Mouse (Mus musculus) kidney, embryonic 16.5 days (tissue): ENCODE measurements around the gene Zfyve9. TPM values are rescaled to one million over a fixed set of nuclear protein-coding genes. Genes with fewer than 3 reads are reported as not detected.

Source experiments
- ATAC-seq: fragments of 200-750 bp; cut with Nextera tagmentation; 2 replicates; pipeline ENCODE4 v1.8.0; 2017; ENCODE audit warnings: moderate TSS enrichment; ENCODE audit not compliant: low FRiP score, low TSS enrichment
- H3K27ac ChIP-seq: fragments of 300-500 bp; sonication (generic); 2 replicates; pipeline ENCODE4 v1.5.1; 2014; ENCODE audit warnings: low read length
- H3K27me3 ChIP-seq: fragments of 300-500 bp; sonication (generic); 2 replicates; pipeline ENCODE4 v1.6.1; 2014; ENCODE audit warnings: low read length, control low read depth, mixed read lengths; ENCODE audit not compliant: insufficient read depth
- H3K36me3 ChIP-seq: fragments of 300-500 bp; sonication (generic); 2 replicates; pipeline ENCODE4 v1.6.1; 2014; ENCODE audit warnings: low read length, control low read depth, mixed read lengths; ENCODE audit not compliant: insufficient read depth
- H3K4me1 ChIP-seq: fragments of 300-500 bp; sonication (generic); 2 replicates; pipeline ENCODE4 v1.6.1; 2014; ENCODE audit warnings: low read length, control low read depth, mixed read lengths; ENCODE audit not compliant: insufficient read depth
- H3K4me2 ChIP-seq: fragments of 300-500 bp; sonication (generic); replicated peaks from 2 replicates; pipeline ENCODE4 v1.6.1; 2014; ENCODE audit warnings: low read depth, low read length
- H3K4me3 ChIP-seq: fragments of 300-500 bp; sonication (generic); 2 replicates; pipeline ENCODE4 v1.5.1; 2014; ENCODE audit warnings: mild to moderate bottlenecking, low read length
- H3K9ac ChIP-seq: fragments of 300-500 bp; sonication (generic); replicated peaks from 2 replicates; pipeline ENCODE4 v1.6.1; 2014; ENCODE audit warnings: low read length
- H3K9me3 ChIP-seq: fragments of 300-500 bp; sonication (generic); 2 replicates; pipeline ENCODE4 v1.6.1; 2016; ENCODE audit warnings: low read length, control low read depth
- WGBS: fragments of 180-500 bp; shearing (Covaris S2); extraction: QIAGEN DNeasy Blood & Tissue Kit; methylation state at CpG from one replicate; pipeline ENCODE4 v1.1.7; 2014; 5-methylcytosine and 5-hydroxymethylcytosine counted together
- polyA plus RNA-seq: library from polyadenylated mRNA; unstranded; fragments of >200 nt; fragmentation: Nextera tagmentation; extraction: Ambion mirVana; gene quantifications from 2 replicates; pipeline ENCODE4 v1.2.1, GENCODE M21; 2015

The Zfyve9 gene
- polyA plus RNA-seq, 1 experiment from 2014 or later, result 2.8 TPM

DNA sequence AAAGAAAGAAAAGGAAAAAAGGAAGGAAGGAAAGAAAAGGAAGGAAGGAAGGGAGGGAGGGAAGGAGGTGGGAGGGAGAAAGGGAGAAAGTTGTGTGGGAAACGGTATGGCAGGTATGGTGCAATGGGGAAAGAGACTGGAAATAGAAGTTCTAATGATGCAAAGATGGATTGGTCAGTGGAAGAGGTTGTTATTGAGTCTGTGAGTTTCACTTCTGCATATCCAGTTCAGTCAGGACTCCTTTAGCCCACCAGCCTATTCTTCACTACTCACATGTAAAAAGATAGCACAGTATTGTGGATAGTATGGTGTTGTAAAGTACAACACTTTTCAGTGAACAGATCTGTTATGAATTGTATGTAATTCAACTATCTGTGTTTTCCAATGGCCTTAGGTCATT is 9.9 kb upstream of the Zfyve9 start:
- Histone ChIP-seq H3K9ac (no peak overlapping the region), H3K27ac (no peak overlapping the region), H3K4me1 (no peaks in the 10 kb centered on the region), H3K9me3 (no peaks in the 10 kb centered on the region), H3K36me3 (no peaks in the 10 kb centered on the region), H3K27me3 (no peaks in the 10 kb centered on the region), H3K4me3 (no peak overlapping the region), H3K4me2 (no peak overlapping the region)
- ATAC-seq, result no peak
- WGBS, result 66% methylated on average over 1 of the region's 1 CpGs

DNA sequence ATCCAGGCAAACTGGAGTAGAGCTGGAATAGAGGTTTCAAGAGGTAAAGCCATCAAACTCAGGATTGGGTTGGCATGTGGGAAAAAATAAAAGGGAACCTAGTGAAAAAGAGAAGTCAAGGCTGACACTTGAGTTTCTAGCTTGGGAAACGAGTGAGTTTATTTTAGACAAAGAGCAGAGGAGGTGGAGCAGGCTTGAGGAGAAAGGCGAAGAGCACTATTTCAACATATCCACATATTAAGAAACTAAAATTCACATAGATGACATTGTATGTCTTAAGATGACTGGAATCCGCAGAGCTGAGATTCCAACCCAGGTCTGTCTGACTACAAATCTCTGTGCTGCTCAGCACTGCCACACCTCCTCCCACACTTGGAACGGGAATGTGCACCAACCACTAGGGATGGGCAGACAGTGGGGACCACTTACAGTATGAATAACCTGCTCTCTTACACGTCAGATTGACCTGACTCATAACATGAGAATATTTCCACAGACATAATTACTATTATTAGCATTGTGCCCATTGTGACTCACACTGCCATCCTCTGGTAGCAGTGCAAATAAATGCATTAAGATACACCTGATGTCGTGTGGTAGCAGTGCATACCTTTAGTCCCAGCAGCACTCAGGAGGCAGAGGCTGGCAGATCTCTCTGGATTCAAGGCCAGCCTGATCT is 8.8 kb upstream of the Zfyve9 start:
- Histone ChIP-seq H3K36me3 (no peaks in the 10 kb centered on the region), H3K4me1 (no peaks in the 10 kb centered on the region), H3K4me3 (no peak overlapping the region), H3K27ac (no peak overlapping the region), H3K27me3 (no peaks in the 10 kb centered on the region), H3K9me3 (no peaks in the 10 kb centered on the region), H3K4me2 (no peak overlapping the region), H3K9ac (no peak overlapping the region)
- 75% methylated on average over 6 of the region's 6 CpGs for WGBS
- no peak for ATAC-seq

DNA sequence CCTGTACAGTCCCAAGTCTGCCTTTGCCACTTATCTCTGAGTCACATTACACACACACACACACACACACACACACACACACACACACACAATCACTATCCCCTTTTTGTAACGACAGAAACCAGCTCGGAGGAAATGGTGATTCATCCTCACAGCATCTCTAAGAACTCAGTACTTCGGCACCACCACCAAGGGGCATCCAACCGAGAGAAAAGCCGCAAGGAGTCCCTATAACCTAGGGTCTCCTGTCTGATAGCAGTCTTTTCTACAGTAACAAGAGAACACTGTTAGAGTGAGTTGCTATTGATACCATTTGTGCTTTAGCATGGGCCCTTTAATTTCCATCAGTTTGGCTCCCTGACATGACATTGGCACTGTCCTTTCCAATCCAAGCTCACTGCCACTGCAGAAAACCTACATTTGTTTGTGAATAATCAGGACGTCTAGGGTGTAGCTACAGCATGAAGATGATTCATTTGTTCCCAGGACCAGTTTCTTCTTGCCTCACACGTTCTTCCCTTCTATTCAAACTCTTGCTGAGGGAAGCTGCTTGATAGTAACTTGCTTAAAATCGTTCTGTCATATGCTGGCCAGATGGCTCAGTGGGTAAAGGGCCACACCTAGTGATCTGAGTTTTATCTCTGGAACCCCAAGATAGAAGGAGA is 2.0 kb upstream of the Zfyve9 start:
- Histone ChIP-seq H3K27ac (no peak overlapping the region), H3K4me2 (no peak overlapping the region), H3K36me3 (no peaks in the 10 kb centered on the region), H3K4me3 (no peak overlapping the region), H3K27me3 (no peaks in the 10 kb centered on the region), H3K9me3 (no peaks in the 10 kb centered on the region), H3K9ac (no peak overlapping the region), H3K4me1 (peaks cover 8% of the 10 kb centered on the region; the same call in 1 of the 2 replicates)
- ATAC-seq, result no peak
- WGBS, result 46% methylated on average over 8 of the region's 8 CpGs

DNA sequence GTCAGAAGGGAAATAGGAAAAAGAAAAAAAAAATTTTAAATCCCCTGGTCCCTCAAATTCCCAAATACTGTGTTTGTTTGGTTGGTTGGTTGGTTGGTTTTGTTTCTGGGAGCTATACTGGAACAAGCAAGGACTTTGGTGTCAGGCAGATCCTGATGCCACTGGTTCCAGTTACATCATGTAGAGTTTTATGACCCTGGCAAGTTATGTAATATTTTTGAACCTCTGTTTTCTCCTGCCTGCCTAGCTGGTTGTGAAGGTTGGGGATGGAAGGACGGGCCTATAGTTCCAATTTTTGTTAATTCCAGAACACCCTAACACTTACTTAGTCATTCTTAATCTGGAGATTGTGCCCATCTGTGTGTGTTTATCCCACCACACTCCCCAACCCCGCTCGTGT is 998 bp upstream of the Zfyve9 start:
- ATAC-seq, result no peak
- no peak overlapping the region for H3K9ac ChIP-seq
- H3K27me3 ChIP-seq, result no peaks in the 10 kb centered on the region
- H3K27ac ChIP-seq, result no peak overlapping the region
- WGBS, result 73% methylated on average over 3 of the region's 3 CpGs
- H3K4me1 ChIP-seq, result peaks cover 8% of the 10 kb centered on the region; the same call in 1 of the 2 replicates
- H3K9me3 ChIP-seq, result no peaks in the 10 kb centered on the region
- H3K4me3 ChIP-seq, result peak overlapping the region; percentile 76; the same call in 1 of the 2 replicates
- no peaks in the 10 kb centered on the region for H3K36me3 ChIP-seq
- H3K4me2 ChIP-seq, result peak overlapping the region; percentile 75; the same call in 1 of the 2 replicates

DNA sequence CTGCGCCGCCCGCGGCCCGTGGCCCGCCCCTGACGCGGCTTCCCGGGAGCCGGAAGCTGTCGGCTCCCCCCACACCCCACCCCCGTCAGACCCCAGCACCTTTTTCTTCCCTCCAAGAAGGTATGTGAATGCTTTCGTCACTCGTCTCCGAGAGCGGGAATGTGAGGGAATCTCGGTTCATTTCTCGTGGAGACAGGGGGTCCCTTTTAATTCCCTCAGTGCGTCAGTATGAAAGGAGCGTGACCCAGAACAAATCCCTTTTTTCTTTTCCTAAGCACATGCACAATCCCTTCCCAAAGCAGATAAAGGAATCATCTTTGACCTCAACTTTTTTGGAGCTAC is 237 bp upstream of the Zfyve9 start:
- Histone ChIP-seq H3K9ac (peak overlapping the region; percentile 99), H3K4me1 (peaks cover 8% of the 10 kb centered on the region; the same call in 1 of the 2 replicates), H3K36me3 (no peaks in the 10 kb centered on the region), H3K4me2 (peak overlapping the region; percentile 75), H3K27ac (peak overlapping the region; percentile 95; the same call in 1 of the 2 replicates), H3K9me3 (no peaks in the 10 kb centered on the region), H3K27me3 (no peaks in the 10 kb centered on the region), H3K4me3 (peak overlapping the region; percentile 76)
- ATAC-seq, result no peak
- WGBS, result under 1% methylated on average over 14 of the region's 20 CpGs

DNA sequence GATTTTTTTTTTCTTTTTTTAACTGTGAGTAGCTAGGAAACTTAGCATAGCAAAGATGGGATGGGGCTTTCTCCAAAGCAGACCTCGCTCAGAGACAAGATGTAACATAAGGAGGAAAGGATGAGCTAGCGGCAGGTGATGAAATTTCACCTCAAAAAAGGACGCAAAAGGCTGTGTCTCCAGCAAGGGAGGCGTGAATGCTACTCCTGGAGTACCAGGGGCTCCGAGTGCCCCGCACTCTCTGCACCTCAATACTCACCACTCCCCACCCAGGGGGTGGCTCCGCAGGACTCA is 888 bp downstream of the Zfyve9 start:
- WGBS, result 0% methylated on average over 7 of the region's 7 CpGs

DNA sequence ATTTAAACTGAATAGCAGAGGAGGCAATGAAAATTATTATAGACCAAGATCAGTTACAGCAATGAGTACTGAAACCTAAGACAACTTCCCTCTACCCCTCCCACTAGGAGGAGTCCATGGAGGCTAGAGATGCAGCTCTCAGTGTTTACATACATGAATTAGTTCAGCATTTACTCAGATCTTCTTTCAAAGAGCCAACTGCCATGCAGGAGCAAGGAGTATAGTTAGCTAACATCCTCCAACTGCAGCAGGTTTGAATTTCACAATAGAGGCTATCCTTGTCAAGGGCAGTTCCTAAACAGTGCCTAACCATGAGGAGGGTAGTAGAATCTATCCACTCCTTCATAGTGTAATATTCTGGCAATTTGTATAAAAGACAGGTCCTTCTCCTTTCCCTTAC is 12.1 kb downstream of the Zfyve9 start:
- Histone ChIP-seq H3K9ac (no peak overlapping the region), H3K9me3 (no peaks in the 10 kb centered on the region), H3K36me3 (no peaks in the 10 kb centered on the region), H3K4me1 (no peaks in the 10 kb centered on the region), H3K27ac (no peak overlapping the region), H3K4me3 (no peak overlapping the region), H3K27me3 (no peaks in the 10 kb centered on the region), H3K4me2 (no peak overlapping the region)
- ATAC-seq, result no peak

More for the DNA sequence above, 888 bp downstream of the Zfyve9 start:
- Histone ChIP-seq H3K9ac (peak overlapping the region; percentile 99), H3K4me2 (peak overlapping the region; percentile 75), H3K27me3 (no peaks in the 10 kb centered on the region), H3K27ac (peak overlapping the region; percentile 95), H3K4me3 (peak overlapping the region; percentile 76), H3K36me3 (no peaks in the 10 kb centered on the region), H3K4me1 (peaks cover 8% of the 10 kb centered on the region; the same call in 1 of the 2 replicates), H3K9me3 (no peaks in the 10 kb centered on the region)
- ATAC-seq, result no peak

DNA sequence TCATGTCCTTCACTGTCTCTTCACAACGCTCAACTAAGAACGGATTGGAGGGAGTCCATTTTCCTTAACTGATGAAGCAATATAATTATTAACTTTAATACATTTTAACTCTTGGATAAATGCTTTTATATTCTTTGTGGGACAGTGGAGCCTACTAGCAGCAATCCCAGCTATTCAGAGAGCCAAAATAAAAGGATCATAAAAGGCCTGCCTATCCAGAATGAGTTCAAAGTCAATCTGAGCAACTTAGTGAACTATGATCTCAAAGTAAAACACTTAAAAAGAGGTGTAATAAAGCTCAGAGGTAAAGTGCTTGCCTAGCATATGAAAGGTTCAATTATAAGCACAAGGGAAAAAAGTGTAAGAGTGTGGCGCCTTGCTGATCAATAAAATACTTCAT is 21.0 kb downstream of the Zfyve9 start:
- WGBS, result 91% methylated on average over 3 of the region's 3 CpGs
- H3K9ac ChIP-seq, result no peak overlapping the region
- H3K4me1 ChIP-seq, result no peaks in the 10 kb centered on the region
- no peak overlapping the region for H3K4me3 ChIP-seq
- no peaks in the 10 kb centered on the region for H3K36me3 ChIP-seq
- no peaks in the 10 kb centered on the region for H3K27me3 ChIP-seq
- H3K27ac ChIP-seq, result no peak overlapping the region
- ATAC-seq, result no peak
- H3K9me3 ChIP-seq, result no peaks in the 10 kb centered on the region
- no peak overlapping the region for H3K4me2 ChIP-seq

DNA sequence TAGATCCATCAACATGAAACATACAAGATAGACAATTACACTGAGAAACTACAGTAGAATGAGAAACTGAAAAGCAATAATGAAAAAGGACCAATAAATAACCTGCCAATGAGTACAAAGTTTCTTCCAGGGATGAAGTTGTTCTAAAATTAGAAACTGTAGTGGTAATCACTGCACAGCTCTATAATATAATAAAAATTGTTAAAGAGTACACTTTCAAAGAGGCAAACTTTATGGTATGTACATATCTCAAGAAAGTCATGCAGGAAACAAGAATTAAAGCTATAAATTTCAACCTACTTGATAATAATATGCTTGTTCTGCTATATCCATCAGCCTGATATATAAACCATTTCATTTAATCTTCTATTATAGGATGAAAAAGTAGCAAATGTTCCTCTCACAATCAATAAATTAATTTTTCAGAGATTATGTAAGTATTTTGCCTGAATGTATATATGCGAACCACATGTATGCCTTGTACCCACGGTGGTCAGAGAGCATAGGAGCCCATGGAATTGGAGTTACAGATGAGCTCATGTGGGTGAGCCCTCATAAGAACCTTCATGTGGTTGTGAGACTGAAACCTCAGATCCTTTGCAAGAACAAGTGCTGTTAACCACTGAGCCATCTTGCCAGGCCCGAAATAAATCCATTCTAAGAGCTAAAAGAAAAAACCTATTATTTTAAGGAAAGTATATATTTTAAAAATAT is 34.3 kb downstream of the Zfyve9 start:
- H3K4me2 ChIP-seq, result no peak overlapping the region
- no peaks in the 10 kb centered on the region for H3K4me1 ChIP-seq
- H3K36me3 ChIP-seq, result no peaks in the 10 kb centered on the region
- H3K27me3 ChIP-seq, result no peaks in the 10 kb centered on the region
- no peaks in the 10 kb centered on the region for H3K9me3 ChIP-seq
- H3K27ac ChIP-seq, result no peak overlapping the region
- H3K4me3 ChIP-seq, result no peak overlapping the region
- ATAC-seq, result no peak
- no peak overlapping the region for H3K9ac ChIP-seq
- 94% methylated on average over 3 of the region's 3 CpGs for WGBS

DNA sequence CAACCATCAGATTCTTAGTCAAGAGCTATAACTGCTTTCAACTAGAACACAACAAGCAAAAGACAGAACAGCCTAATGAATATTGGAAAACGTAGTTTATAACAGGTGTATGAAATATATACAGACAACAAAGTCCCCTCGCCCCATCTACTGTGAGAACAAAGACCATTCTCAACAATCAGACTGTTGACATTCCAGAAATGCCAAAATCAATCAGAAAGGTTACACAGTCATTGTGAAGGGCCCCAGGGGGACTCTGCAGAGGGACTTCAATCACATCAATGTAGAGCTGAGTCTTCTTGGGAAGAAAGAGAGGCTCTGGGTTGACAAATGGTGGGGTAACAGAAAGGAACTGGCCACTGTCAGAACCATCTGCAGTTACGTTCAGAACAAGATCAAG is 49.0 kb downstream of the Zfyve9 start:
- ATAC-seq, result no peak
- no peaks in the 10 kb centered on the region for H3K36me3 ChIP-seq
- H3K9me3 ChIP-seq, result 0 out of 2 replicates have a peak, but pooled peaks cover 7% of the 10 kb centered on the region
- no peak overlapping the region for H3K4me3 ChIP-seq
- no peak overlapping the region for H3K4me2 ChIP-seq
- 68% methylated on average over 3 of the region's 3 CpGs for WGBS
- H3K4me1 ChIP-seq, result no peaks in the 10 kb centered on the region
- no peak overlapping the region for H3K27ac ChIP-seq
- H3K27me3 ChIP-seq, result no peaks in the 10 kb centered on the region
- H3K9ac ChIP-seq, result no peak overlapping the region
